Mouse (Mus musculus): ENCODE results near the gene Serpina1e. TPM values are rescaled to one million over a fixed set of nuclear protein-coding genes. Genes with fewer than 3 reads are reported as not detected.
"Not testable (repeated sequence)": the region's sequence is repeated elsewhere in the genome, so short reads cannot be mapped to it uniquely, and the experiment has no call there.

Gene Serpina1e
- polyA plus RNA-seq, 1 experiment from 2014 or later, result not detected

DNA sequence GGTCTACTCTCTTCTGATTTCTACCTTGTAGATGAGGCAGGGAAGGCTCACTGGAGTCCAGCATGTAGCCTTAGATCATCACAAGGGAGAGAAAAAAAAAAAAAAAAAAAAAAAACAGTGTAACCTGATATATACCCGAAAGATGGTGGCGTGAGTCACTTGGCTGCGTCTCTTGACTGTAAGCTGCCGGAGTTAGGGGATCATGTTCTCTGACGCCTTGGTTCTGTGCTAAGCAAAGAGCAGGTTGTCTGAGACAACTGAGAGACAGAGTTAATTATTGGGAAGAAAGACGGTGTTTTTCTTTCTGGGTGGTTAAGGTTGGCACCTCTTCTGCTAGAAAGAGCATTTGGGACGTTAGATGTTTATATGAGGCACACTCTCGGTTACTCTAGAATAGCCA, 4.1 kb upstream of the Serpina1e start:
- 0 out of 2 replicates have a peak, but pooled peaks cover 9% of the 10 kb centered on the region for H3K9me3 ChIP-seq
- H3K9ac ChIP-seq (replicated peaks), result no peak overlapping the region
- no peaks in the 10 kb centered on the region for H3K36me3 ChIP-seq
- ATAC-seq (ENCODE audit: insufficient number of reproducible peaks, insufficient read depth, low FRiP score, low TSS enrichment, low read depth), result no peak
- no peak overlapping the region for H3K4me2 ChIP-seq
- 81% methylated on average over 8 of the region's 8 CpGs for WGBS
- no peaks in the 10 kb centered on the region for H3K27me3 ChIP-seq
- H3K4me1 ChIP-seq (replicated peaks), result no peaks in the 10 kb centered on the region
- no peak overlapping the region for H3K27ac ChIP-seq
- no peak overlapping the region for H3K4me3 ChIP-seq (replicated peaks)

DNA sequence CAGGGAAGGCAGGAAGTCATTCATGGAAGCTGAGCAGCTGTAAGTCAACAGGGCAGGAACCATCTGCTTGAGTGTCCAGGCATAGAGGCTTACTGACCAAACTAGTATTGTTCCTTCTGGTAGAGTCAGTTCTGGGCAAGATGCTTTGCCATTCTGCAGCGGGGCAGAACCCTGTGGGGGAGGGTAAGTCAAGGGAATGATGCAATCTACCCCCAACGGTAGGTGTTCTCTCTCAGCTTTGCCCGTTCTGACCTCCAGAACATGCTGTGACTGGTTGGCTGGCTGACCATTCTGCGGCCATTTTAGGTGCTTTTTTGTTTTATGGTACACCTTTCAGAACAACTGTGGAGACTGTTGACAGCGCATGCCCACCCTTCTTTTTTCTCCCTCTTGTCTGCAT, 3.6 kb upstream of the Serpina1e start:
- 84% methylated on average over 5 of the region's 5 CpGs for WGBS
- Histone ChIP-seq H3K4me2 (no peak overlapping the region), H3K36me3 (no peaks in the 10 kb centered on the region), H3K9me3 (0 out of 2 replicates have a peak, but pooled peaks cover 6% of the 10 kb centered on the region), H3K27me3 (no peaks in the 10 kb centered on the region), H3K4me1 (replicated peaks) (no peaks in the 10 kb centered on the region), H3K9ac (replicated peaks) (no peak overlapping the region), H3K4me3 (replicated peaks) (no peak overlapping the region), H3K27ac (no peak overlapping the region)
- ATAC-seq (ENCODE audit: insufficient number of reproducible peaks, insufficient read depth, low FRiP score, low TSS enrichment, low read depth), result no peak

DNA sequence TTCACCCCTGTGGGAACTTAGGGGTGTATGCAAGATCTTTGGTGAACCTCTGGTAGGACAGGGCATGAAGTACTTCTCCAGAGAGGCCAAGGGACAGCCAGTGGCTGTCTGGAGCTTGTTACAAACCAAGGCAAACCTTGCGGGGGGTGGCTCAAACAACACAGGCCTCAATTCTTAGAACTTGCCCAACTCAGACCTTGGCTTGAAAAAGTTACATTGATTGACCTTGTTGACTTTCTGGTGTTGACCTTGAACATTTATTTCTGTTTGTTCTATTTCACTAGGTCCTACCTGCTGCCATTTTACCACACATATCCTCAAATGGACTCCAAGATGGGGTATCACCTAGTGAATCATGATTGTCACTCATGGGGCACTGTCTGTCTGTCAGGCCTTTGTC, 2.9 kb upstream of the Serpina1e start:
- no peak overlapping the region for H3K9ac ChIP-seq (replicated peaks)
- no peaks in the 10 kb centered on the region for H3K4me1 ChIP-seq (replicated peaks)
- ATAC-seq (ENCODE audit: insufficient number of reproducible peaks, insufficient read depth, low FRiP score, low TSS enrichment, low read depth), result no peak
- no peak overlapping the region for H3K4me3 ChIP-seq (replicated peaks)
- no peak overlapping the region for H3K27ac ChIP-seq
- H3K4me2 ChIP-seq, result no peak overlapping the region
- H3K9me3 ChIP-seq, result 0 out of 2 replicates have a peak, but pooled peaks cover 6% of the 10 kb centered on the region
- no peaks in the 10 kb centered on the region for H3K36me3 ChIP-seq
- WGBS, result 80% methylated on average over 1 of the region's 1 CpGs
- no peaks in the 10 kb centered on the region for H3K27me3 ChIP-seq

DNA sequence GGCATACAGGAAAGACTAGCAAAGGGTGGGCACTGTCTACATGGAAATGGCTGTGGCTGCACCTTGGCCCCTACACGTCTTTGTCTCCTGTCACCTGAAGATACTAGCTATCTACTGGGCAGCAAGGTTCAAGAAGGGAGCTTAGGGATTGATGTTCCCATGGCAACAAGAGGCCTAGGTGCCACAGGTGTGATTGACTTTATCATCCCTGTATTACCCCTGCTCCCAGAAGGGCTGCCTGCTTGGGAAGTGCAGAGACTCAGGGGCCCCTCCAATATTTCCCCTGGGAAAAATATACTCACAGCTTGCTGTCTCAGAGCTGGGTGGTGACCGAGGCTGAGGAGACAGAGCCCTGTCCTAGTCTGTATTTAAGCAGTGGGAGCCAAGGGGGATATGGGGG, 2.2 kb downstream of the Serpina1e start:
- not testable (repeated sequence) for H3K27me3 ChIP-seq; ATAC-seq (ENCODE audit: insufficient number of reproducible peaks, insufficient read depth, low FRiP score, low TSS enrichment, low read depth); H3K9me3 ChIP-seq; H3K4me1 ChIP-seq (replicated peaks); H3K9ac ChIP-seq (replicated peaks); H3K27ac ChIP-seq; H3K36me3 ChIP-seq; H3K4me2 ChIP-seq; H3K4me3 ChIP-seq (replicated peaks)
- WGBS, result 79% methylated on average over 2 of the region's 2 CpGs

DNA sequence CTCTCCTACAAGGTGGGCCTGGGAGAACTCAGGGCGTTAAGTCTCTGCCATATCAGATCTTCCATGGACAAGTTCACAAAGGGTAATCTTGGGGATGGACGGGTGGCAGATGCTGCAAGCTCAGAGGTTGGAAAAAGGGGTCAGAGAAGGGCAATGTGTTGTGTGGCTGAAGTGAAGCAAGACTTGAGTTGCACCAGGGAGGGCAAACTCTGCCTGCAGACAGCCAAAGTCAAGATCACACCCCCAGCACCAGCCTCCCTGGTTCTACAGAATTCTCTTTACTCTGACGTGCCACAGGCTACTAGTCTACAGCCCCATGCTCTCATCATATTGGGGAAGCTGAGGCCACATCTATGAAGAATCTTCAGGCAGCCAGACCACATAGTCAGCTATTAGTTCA, 5.8 kb downstream of the Serpina1e start:
- H3K36me3 ChIP-seq; H3K27me3 ChIP-seq; H3K9me3 ChIP-seq; H3K27ac ChIP-seq; ATAC-seq (ENCODE audit: insufficient number of reproducible peaks, insufficient read depth, low FRiP score, low TSS enrichment, low read depth); H3K4me2 ChIP-seq; H3K4me3 ChIP-seq (replicated peaks); H3K9ac ChIP-seq (replicated peaks); H3K4me1 ChIP-seq (replicated peaks): not testable (repeated sequence)
- WGBS, result 71% methylated on average over 3 of the region's 3 CpGs

DNA sequence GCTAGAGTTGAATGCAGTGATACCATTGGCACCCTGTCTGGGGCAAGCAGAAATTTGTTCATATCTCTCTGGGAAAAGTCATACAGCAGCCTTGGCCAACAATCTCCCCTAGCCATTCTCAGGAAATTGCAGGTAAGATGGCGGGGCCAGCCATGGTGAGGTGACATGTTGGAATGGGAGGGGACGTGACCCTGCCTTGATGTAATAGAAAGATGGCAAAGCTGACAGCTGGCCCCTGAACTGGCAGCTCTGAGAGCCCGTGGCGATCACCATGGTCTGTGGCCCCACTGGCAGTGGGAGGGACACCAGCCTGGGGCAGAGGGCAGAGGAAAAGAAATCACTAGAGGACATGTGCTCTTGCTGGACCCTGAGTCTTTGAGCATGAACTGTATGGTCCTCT, 12.5 kb downstream of the Serpina1e start:
- H3K4me1 ChIP-seq (replicated peaks), result no peaks in the 10 kb centered on the region
- 84% methylated on average over 4 of the region's 4 CpGs for WGBS
- ATAC-seq (ENCODE audit: insufficient number of reproducible peaks, insufficient read depth, low FRiP score, low TSS enrichment, low read depth), result no peak

DNA sequence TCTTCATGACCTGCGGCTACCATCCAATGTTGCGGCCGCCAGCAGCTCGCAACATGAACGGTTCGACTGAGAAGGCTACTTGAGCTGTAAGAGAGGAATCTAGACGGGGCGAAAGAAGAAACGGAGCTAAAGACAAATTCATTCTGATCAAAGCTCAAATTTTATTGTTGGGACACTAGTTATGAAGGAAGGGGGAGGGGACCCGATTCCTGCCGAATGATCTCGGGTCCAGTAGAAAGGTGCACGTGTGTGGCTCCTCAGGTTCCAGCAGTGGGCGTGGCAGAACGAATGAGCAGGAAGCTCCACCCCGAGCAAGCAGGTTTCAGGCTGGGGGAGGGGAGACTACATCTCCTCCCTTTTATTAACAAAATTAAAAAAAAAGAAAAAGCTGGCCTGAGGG, 49.6 kb downstream of the Serpina1e start:
- not testable (repeated sequence) for H3K27ac ChIP-seq; H3K4me1 ChIP-seq (replicated peaks); H3K4me3 ChIP-seq (replicated peaks); H3K4me2 ChIP-seq; H3K36me3 ChIP-seq; ATAC-seq (ENCODE audit: insufficient number of reproducible peaks, insufficient read depth, low FRiP score, low TSS enrichment, low read depth); H3K9me3 ChIP-seq; H3K9ac ChIP-seq (replicated peaks); H3K27me3 ChIP-seq
- WGBS, result 91% methylated on average over 12 of the region's 16 CpGs

More for the DNA sequence above, 12.5 kb downstream of the Serpina1e start:
- Histone ChIP-seq H3K27ac (no peak overlapping the region), H3K36me3 (no peaks in the 10 kb centered on the region), H3K9ac (replicated peaks) (no peak overlapping the region), H3K9me3 (peaks cover 25% of the 10 kb centered on the region; the same call in 1 of the 2 replicates), H3K4me2 (no peak overlapping the region), H3K27me3 (no peaks in the 10 kb centered on the region), H3K4me3 (replicated peaks) (no peak overlapping the region)

DNA sequence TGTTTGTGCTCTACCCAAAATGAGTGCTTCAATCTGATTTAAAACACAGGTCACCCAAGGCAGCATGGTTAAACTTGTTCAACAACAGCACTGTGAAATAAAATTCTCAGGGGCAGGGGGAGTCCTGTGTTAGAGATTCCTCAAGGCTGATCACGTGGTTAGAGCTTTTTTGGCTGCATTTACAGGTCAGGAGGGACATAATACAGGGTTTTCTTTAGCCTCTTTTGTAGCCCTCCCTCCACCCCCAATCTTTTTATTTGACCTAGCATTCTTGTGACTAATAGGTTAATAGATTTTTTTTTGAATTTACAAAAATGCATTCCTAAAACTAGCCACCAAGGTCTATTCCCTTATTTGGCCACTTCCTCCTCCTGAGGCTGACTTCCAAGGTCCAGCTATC, 51.0 kb downstream of the Serpina1e start:
- not testable (repeated sequence) for H3K4me2 ChIP-seq; H3K9ac ChIP-seq (replicated peaks); H3K9me3 ChIP-seq; H3K4me1 ChIP-seq (replicated peaks); H3K36me3 ChIP-seq; H3K4me3 ChIP-seq (replicated peaks); H3K27ac ChIP-seq; H3K27me3 ChIP-seq; ATAC-seq (ENCODE audit: insufficient number of reproducible peaks, insufficient read depth, low FRiP score, low TSS enrichment, low read depth)
- 36% methylated on average over 1 of the region's 1 CpGs for WGBS

DNA sequence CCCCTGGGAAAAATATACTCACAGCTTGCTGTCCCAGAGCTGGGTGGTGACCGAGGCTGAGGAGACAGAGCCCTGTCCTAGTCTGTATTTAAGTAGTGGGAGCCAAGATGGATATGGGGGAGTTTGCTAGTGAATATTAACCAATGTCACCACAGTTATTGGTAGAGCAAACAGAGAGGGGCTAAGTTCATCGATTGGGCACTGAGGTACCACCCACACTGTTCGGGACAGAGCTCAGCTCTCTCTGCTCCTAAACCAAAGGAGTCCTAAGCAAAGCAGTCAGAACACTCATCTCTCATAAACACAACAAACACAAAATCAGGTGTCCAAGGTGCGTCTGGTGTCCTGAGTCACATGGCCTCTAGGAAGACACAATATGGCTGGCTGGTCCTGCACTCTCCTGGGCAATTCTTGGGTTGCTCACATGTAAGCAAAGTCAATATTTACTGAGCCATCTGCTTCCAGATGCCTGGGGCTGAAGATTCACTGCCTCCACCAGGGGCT, 53.9 kb downstream of the Serpina1e start, which contains the start of gene Serpina1c:
TSS of gene Serpina1c (minus strand) at position 51 of the 504 bp plus-strand sequence.
- not testable (repeated sequence) for H3K9ac ChIP-seq (replicated peaks)
- 84% methylated on average over 4 of the region's 4 CpGs for WGBS

DNA sequence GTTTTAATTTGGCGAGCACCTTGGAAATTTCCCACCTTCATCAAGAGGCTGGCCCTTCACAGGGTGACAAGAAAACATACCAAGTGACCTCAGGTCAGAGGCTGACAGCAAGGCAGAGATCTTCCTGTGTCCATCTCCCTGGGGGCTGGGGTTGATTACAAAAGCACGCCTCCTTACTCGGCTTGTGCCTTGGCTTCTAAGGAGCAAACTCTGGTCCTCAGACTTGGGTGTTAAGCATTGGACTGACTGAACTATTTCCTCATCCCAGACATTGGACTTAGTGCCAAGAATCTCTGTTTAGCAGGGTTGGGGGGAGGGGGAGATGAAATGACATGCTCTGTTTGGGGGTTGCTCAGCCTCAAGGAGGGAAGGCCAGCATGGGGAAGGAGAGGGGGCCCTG, 56.8 kb downstream of the Serpina1e start:
- H3K36me3 ChIP-seq; H3K4me2 ChIP-seq; H3K27ac ChIP-seq; H3K9ac ChIP-seq (replicated peaks); H3K4me1 ChIP-seq (replicated peaks); H3K4me3 ChIP-seq (replicated peaks); H3K27me3 ChIP-seq; H3K9me3 ChIP-seq; ATAC-seq (ENCODE audit: insufficient number of reproducible peaks, insufficient read depth, low FRiP score, low TSS enrichment, low read depth): not testable (repeated sequence)
- WGBS, result 86% methylated on average over 3 of the region's 3 CpGs

More for the DNA sequence above, 53.9 kb downstream of the Serpina1e start, which contains the start of gene Serpina1c:
- not testable (repeated sequence) for H3K9me3 ChIP-seq; H3K4me2 ChIP-seq; H3K27me3 ChIP-seq; H3K4me3 ChIP-seq (replicated peaks); H3K36me3 ChIP-seq; ATAC-seq (ENCODE audit: insufficient number of reproducible peaks, insufficient read depth, low FRiP score, low TSS enrichment, low read depth); H3K27ac ChIP-seq; H3K4me1 ChIP-seq (replicated peaks)

Measured in limb, embryonic 12.5 days (tissue).